17 mouse cellular contexts compared by ENCODE assay signal in the genomic region with DNA sequence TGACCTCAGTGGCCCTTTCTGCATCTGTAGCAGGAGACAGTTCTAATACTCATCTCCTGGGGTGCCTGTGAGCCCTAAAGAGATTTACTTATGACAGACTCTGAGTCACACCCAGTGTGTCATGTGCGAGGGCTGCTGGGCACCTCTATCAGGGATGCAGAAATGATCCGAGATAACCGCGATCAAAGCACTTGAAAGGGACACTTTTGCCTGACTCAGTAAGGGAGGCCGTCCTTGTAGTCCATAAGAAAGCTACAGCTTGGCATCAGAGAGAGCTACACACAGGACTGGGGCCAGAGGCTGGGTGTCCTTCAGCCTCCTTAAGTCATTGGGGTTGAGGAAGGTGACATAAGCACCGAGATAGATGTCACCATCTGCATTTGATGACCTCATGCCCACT. TPM values are rescaled to one million over a fixed set of nuclear protein-coding genes. Genes with fewer than 3 reads are reported as not detected.
DNase-seq lines count a peak whose midpoint lies in the region.
"Had no signal": no experiment of that assay in that cellular context is flagged by ENCODE, and none has a peak within 500 bp of the region (broad histone marks: within the 10 kb centered on the region; RNA-seq: fewer than 3 reads in every experiment).

No protein-coding gene starts in this region.

- peak; percentile 65 for DNase-seq in adrenal gland, adult 2 months
- DNase-seq in adrenal gland, adult 18-20 months (ENCODE audit: low spot score in 2 of 2) = no peak
- DNase-seq in adrenal gland, postnatal 14 days = peak; percentile 46
- no peak for DNase-seq in adrenal gland, postnatal 4 days (ENCODE audit: low spot score in 2 of 2)
- peak; percentile 46 to 52 for DNase-seq in adrenal gland, postnatal 36 days
- DNase-seq in brain, adult 2 months (ENCODE audit: low read depth, low spot score) = peak; percentile 11
- DNase-seq in right cerebral cortex, postnatal 10 days (ENCODE audit: low spot score in 2 of 2) = no peak
- DNase-seq: cerebellum, adult 11 months; cerebellum, adult 18-20 months; cerebellum, adult 8-10 months; cerebellum, adult 9-11 months; cerebellum, postnatal 14 days; cerebellum, postnatal 36 days; embryo, embryonic 11 days had no signal

RNA-seq across cellular contexts. Expression of gene Tspan11, which starts 12.7 kb away (rescaled TPM):
- total RNA-seq in adrenal gland, adult 2 months (2021) = 10 to 100 TPM in 1 of 2 experiments, 1 to 10 TPM in 1; 4.4 to 20.1 TPM
- 12.5 and 13.2 TPM in 2 replicates for polyA plus RNA-seq in adrenal gland, adult 2 months (2012; rRNA removed)
- total RNA-seq in adrenal gland, adult 18-20 months (2021) = 10 to 100 TPM in 1 of 2 experiments, 1 to 10 TPM in 1; 5.1 to 23.4 TPM
- total RNA-seq in adrenal gland, postnatal 14 days (2021) = 4.5 and 5.2 TPM in 2 replicates
- total RNA-seq in adrenal gland, postnatal 4 days (2021) = 1 to 10 TPM; 9.5 TPM
- 10 to 100 TPM in 1 of 2 experiments, 1 to 10 TPM in 1; 5.2 to 25.9 TPM for total RNA-seq in adrenal gland, postnatal 36 days (2021)
- total RNA-seq: common myeloid progenitor, adult 5-6 weeks; MEL had no signal
- polyA plus RNA-seq: erythroblast, embryonic 14.5 days had no signal

Comparison
In these comparisons a context has a peak if more than half of its experiments do, and no peak if none do; other contexts are left out.
1. DNase-seq: peak in adrenal gland, adult 2 months (single experiment), adrenal gland, postnatal 14 days (single experiment), adrenal gland, postnatal 36 days (2 of 2) and brain, adult 2 months (single experiment); none in adrenal gland, adult 18-20 months (0 of 2), adrenal gland, postnatal 4 days (0 of 2) and right cerebral cortex, postnatal 10 days (0 of 2).